Mouse (Mus musculus) urinary bladder, postnatal 14 days (tissue): ENCODE data around the gene 4930432M17Rik.

ENCODE experiments used
- DNase-seq: peaks from one replicate; pipeline ENCODE4 v3.0.0; 2021; ENCODE audit warnings: low spot score

4930432M17Rik gene

DNA sequence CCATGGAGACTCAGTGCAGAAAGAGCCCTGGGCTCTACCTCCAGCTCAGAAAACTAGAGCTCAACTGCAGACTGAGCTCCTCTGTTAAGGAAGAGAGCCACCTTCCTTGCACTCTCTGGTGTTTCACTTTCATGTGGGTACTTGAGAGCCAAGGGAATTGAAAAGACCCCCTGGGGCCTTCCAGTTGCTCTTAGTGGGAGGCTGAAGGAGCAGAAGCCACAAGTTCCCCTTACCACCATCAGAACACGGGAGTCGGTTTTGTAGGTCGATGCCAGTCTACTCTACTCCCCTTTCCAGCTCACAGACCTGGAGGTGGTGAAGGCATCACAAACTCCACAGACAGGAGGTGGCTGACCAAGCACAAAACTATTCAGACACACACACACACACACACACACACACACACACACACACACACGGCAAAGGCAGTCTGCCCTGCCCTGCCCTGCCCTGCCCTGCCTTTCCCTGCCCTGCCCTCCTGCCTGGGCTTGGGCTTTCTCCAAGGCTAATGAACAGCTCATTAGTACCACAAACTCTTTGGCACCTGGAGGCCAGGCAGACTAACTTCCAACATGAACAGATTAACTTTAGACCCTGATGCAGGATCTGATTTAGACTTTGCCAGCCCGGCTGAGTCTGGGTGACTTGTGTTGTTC lies 1.7 kb downstream of the 4930432M17Rik start:
- peak; percentile 49 for DNase-seq

DNA sequence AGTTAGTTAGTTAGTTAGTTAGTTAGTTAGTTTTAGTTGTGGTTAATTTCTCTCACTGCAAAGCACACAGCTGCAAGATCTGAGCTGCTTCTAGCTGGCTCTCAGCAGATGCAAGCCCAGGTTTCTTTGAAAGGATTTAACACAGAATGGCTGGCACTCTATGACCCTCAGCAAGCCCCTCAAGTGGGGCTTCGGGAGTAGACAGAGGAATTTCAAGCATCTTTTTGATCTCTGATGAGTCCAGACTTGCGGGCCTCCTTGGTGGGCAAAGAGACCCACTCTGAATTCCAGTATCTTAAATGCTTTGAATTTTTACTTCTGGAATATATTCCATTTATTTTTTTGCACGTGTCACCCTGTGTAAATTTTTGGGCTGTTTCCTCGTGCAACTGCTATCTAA lies 8.4 kb downstream of the 4930432M17Rik start:
- no peak for DNase-seq

DNA sequence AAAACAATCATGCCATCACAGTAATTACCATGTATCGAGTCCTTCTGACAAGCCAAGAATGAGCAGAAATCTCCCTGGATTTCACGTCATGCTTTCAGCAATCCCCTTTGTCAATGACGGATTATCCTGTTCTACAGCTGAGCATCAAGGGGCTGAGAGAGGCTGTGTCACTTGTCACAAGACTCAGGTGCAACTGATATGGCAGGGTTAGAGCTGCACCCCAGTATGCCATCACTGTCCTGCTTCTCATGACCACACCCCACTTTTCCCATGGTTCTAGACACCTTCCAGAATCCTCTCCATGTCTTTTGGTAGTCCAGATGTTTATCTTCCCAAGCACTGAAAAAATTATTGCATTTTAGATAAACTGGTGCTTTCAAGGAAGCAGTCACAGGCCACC lies 8.9 kb downstream of the 4930432M17Rik start:
- no peak for DNase-seq

DNA sequence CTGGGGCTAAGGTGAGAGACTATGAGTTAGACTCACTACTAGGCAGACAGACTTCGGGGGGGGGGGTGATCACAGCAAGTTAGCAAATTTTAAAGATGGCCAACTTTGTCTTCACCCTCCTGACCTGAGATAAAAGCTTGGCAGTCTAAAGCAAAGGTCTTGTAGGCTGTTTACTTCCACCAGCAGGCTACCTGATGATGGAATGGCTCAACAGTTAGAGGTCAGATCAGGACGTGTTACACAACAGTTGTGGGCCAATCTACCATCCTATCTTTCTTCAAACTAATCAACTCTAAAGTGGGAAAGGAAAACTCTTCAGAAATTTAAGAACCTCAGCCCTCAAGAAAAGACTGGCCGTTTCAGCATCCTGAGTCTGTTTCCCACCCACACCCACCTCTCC lies 9.6 kb downstream of the 4930432M17Rik start:
- DNase-seq = no peak

DNA sequence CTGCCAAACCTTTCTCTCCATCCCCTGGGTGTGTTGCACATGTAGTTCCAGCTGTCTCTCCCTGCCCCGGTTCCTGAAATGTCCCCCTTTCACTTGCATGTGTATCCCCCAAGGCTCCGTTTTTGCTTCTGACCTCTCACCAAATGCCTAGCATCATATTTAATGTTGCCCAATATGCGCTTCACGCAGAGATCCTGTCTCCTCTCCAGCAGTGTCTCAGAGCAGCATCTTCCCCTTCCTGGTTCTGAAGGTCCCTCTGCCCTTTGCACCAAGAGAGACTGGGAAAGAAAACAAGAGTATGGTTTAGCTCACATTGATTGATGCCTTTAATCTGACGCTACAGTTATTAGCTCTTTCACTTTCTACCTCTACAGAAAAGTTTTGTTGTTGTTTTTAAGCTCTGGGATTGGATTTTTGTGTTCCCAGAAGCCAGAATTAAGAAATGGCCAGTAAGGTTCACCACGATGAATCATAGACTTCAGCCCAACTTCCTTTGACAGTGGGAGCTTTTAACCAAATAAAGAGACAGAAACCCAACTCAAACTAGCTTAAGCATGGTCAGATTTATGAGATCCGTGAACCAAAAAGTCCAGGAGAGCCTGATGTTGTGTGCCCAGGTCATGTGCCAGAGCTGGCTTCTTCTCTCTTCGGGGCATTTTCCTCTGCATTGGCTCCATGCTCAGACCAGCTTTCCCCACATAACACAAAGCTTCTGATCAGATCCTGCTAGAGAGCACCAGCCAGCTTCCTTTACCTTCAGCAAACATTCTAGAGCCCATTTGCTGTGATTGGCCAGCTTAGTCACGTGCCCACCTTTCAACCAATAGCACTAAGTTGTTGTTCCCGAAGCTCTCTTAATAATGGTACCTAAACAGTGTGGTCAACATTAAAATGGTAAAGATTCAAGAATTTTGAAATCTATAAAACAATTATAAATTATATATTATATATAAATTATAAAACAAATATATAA lies 12.2 kb downstream of the 4930432M17Rik start:
- no peak for DNase-seq

DNA sequence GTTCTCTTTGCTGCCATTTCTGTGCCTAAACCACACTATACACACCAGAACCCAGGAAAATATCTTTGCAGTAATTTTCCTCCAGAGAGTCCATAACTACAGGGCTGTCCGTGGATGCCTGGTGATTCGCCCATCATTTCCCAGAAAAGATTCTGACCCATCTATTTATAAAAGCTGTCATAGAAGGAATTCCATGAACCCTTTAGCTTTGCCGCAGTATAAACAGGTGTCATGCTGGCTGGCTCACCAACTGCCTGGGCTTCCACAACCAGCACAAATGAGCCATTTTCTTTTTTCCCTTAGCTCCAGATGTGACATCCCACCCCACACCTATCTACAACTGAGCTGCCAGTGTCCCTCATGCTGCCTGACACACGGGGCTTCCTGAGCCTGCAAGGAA lies 14.0 kb downstream of the 4930432M17Rik start:
- DNase-seq = no peak

DNA sequence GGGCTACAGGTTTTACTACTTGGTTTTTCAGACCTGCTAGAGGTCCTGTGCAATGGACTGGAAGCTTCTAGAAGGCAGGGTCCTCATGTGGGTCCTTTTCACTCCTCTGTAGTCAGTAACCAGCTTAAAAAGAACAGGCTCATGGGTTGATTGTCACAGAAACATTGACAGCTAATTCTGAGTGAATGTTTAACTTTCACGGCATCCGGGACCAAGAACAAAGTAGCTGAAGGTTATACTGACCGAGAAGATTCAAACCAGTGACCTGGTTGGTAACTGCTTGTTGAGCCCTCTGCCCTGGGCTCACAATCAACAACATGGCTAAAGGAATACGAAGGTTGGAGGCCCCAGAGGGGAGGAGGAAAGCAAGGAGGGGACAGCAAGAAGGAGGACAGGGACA lies 14.4 kb downstream of the 4930432M17Rik start:
- no peak for DNase-seq

DNA sequence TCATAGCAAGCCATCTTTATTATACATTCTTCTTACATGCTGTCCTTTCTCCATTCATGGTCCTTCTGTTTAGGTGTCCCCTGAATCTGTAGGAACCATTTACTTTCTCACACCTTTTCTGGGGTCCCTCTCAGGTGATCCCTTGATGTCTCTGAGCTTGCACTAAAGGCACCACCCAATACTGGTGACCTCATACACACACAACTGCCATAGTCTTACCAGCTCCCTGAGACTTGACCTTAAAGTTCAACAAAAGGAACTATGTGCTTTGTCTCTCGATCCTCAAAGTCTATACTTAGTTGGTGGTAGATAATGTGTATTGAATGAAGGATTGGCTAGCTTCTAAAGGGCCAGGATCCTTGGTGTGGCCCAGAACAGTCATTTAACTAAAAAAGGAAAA lies 15.4 kb downstream of the 4930432M17Rik start:
- DNase-seq = no peak

DNA sequence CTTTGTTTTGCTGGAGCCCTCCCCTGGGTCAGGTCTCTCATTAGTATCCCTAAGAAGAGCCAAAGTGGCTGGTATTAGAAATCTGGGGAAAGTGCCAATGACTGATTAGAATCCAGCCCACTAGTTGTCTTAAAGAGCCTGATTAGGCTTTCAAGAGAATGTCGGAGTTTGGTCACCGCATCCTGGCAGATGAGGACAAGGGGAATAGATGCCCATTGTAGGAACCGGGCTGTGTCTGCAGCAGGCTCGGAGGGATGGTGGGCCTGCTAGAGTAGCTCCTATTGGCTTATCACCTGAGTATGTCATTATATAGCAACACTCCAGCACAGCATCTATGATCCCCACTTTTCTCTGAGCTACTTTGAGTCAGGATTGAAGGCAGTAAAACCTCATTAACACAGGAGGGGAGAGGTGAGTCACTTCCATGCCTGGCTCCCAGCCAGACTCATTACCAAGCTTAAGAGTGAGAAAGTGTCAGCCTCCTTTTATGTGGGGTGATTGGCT lies 15.9 kb downstream of the 4930432M17Rik start:
- DNase-seq = no peak

DNA sequence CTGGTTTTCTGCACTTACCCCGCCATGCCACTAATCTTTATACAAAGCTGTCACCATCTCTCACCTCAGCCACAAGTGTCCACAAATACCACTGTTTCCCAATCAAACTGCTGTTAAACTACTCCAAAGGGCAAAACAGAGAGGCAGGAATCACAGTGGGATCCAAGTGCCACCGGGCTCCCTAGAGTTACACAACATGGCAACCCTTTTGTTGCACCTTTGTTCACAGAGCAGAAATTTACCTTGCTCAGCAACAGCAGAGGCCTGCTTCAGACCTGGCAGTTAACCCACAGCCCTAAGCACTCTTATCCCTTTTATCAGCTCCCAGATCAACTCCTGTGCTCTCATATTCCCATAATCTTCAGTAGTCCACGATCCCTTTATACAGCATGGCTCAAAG lies 17.2 kb downstream of the 4930432M17Rik start:
- DNase-seq = no peak

DNA sequence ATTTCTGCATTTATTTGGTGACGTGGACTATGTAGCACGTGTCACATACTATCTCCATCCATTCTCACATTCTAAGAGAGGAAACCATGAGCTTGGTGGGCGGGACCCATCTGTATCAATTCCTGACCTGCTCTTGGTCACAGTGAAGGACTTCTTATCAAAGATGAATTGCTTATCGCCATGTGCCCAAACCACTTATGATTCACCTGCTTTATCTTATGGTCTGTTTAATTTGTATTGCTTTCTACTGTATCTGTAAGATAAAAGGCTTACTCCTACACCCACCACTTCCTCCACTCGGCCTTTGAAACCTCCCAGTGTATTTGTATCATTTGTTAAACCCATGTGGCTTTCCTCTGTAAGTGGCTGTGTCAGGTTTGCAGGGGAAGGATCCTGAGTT lies 18.5 kb downstream of the 4930432M17Rik start:
- DNase-seq = no peak

DNA sequence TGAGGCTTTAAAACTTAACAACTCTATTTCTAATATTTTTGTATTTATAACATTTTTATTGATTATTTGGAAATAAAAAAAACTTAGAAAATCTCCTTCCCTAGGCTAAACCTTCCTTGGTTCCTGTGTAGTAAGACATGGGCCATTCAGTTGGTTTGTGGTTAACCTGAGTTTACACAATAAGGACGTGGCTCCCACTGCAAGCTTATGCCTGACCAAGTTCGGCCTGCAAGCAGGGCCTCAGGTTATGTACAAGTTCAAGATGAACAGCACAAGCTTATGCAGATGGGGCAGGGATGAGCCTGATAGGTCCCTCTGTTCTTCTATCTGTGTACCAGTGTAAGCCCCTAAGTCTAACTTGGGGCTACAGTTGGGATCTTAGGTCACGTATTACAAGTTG lies 19.1 kb downstream of the 4930432M17Rik start:
- no peak for DNase-seq

DNA sequence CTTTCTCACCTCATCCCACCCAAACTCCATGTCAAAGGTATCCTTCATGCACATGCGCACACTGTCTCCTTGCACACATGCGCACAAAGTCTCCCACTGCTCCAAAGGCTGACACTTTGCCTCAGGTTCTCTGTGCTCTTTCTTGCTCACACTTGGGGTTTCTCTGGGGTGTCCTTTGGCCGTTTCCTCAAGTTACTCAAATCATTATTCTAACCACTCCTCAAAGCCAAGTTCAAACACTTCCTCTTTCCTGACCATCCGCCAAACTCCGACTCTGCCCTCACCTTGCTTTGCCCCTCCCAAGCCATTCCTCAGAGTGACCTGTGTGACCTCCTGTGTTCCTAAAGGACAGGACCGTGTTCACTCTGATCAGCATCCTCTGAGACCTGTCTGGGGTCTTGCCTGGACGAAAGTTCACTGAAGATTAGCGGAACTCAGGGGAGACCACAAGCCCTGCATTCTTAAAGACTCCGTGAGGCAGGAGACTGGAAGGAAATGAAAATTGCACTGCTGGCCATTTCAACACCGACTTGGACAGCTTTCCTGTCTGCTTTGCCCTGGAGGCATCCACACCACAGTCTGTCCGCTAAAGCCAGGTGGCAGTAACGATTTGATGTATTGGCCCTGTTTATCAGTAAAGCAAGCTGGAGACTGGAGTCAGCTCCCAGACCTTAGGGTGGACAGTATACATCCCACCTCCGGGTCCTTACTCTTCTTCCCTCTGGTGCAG lies 22.6 kb downstream of the 4930432M17Rik start:
- DNase-seq = no peak

DNA sequence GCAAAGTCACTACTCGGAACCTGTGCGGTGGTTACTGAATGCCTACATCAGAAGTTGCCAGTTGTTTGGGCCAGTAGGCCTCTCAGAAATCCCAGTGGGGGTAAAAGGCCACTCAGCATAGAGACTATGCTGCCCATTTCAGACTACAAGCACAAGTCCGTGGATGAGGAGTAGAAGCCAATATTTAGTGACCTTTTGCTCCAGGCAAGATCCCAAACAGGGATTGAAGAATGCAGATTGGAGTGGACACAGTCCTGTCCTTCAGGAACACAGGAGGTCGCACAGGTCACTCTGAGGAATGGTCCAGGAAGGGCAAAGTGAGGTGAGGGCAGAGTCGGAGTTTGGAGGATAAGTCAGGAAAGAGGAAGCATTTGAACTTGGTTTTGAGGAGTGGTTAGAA lies 23.2 kb downstream of the 4930432M17Rik start:
- no peak for DNase-seq

DNA sequence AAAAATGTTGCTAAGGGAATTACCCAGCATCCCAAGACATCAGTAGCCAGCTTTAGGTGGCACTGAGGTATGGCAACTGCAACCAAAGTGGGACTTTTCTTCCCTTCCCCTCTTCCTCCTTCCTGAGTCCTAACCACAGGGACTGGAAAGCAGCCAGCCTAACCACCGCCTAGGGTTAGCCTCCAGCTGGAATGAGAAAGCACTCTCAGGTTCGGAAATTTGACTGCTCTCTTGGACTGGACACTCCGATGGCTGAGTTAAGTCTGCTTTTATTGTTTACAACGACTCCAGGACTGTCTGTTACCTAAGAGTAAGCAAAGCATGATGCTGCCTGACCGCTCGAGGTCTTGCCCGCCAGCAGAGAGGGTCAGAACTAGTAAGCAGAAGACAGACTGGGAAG lies 26.6 kb downstream of the 4930432M17Rik start:
- DNase-seq = no peak

DNA sequence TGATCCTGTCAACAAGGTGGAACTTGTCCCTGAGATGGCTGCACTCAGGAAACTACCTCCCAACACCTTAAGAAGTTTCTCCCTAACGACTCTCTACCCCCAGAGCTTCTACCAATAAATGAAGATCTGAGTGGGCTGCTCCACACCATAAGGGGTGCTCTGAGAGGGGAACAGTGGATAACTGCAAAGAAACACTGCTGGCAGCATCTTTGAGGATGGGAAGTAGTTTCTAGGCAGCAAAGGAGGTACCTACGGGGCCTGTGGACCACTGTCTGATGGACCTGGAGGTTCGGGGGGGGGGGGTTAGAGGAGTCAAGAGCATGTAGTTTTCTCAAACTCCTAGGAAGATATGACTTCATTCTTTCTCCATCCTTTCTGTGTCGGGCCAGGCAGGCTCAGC lies 28.8 kb downstream of the 4930432M17Rik start:
- no peak for DNase-seq

DNA sequence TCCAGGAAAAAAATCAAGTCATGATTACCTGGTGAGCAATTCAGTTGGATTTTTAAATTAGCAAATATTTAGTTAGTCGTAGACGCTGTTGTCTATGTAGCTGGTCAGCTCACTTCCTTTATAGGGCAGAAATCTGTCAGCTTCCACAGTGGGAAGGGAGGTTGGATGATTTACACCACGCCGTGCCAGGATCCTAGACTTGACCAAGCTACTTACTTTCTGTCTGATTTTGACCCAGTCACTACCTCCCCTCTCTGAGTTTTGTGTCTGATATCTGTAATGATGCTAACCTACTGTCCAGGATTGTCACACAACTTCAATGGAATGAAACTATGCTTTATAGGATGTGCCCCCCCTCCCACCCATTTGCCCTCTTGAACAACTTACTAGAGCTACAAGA lies 29.3 kb downstream of the 4930432M17Rik start:
- no peak for DNase-seq

DNA sequence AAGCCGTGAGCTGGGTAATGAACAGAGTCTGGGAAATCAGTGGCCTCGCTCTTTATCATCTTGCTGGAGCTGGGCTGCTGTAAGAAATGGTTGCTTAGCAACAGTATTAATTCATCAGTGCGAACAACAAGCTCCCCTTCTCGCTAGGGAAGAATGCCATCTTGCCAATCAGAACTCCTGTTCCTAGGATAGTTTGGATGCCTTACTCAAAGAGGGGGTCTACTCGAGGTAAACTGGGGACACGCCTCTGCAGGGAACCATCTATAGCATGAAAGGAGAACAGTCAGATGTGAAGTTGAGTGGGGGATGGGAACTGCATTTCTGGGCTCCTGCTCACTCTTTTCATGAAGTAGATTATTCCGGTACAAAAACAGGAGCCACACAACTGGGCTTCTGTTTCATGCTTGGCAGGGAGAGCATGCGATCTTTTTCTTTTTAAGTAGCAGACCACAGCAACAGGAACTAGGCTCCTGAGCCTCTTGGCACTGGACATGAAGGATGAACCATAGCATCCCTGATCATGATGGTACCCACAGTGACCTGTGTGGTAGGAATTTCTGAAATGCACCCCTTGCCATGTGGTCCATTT lies 29.9 kb downstream of the 4930432M17Rik start:
- no peak for DNase-seq

DNA sequence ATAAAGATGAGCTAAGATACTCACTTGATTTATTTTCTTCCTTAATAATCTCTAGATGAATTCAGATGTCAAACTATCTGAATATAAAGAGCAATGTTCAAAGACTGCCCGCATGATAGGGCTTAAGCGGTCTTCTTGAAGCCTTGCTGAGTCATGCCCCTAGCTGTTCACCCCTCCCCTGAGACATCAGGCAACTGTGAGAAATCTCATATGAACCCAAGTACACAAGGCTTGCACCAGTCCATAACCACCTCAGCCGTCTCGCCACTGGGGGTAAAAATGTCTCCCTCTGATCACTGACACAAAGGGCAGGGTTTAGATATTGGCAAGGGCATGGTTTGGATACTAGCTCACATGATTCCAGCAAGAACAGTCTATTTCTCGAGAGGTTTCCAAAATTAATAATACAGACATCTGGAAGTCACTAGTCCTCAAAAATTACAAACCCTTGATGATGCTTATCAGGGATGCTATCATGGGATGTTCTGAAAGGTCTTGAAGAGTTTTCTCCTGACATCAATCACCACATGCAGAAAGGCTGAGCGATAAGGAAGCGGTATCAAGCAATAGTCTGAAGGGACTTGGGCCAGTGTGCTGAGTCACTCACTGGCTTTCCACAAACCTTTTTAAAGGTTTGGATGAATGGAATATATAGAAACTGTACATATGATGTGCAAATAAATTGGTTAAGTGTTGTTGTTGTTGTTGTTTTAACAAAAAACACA lies 32.8 kb downstream of the 4930432M17Rik start:
- DNase-seq = no peak

DNA sequence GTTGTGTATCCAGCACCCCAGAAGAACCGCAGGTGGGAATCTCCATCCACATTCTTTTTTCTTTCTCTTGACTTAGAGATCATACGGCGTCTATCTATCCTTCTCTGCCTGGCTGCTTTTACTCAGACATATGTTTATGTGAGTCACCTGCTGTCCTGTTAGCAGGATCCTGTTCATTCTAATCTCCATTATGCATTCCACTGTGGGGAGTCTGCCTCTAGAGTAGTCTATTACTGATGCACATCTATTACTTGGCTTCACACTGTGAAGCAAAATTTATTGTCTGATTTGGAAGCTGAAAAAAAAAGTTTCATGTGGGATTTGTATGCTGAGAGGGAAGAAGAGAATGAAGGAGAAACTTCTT lies 33.3 kb downstream of the 4930432M17Rik start:
- no peak for DNase-seq

DNA sequence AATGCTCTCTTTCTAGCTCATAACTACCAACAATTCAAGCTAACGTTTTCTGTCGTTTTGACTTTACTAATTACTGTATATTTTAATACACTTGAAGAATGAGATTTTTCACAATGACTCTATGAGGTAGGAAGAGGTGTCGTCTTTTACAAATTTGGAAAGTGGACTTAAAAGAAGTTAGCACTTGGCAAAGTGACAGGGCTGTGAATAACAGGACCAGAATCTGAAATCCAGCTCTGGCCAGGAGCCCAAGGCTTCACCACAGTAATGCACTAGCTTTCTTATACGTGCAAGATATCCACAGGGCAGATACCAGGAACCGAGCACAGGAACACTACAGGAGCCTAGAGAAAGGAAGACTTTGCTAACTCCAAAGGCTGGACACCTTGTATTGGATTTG lies 35.5 kb downstream of the 4930432M17Rik start:
- peak; percentile 32 for DNase-seq

DNA sequence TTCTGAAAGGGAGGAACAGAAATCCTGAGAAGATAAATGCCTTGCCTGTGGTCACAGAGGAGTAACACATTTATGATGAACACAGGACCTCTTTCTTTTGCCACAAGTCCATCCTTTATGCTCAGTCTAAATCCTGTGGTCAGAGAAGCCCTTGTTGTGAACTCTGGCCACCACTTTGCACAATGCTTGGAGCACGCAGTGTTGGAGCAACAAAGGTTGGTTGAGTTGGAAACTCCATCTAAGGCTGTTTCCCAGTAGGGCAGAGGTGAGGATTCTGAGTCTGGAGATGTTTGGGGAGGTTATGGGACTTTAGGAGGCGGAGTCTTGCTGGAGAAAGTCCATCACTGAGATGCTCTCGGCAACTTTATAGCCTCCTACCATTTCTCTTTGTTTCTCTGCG lies 36.5 kb downstream of the 4930432M17Rik start:
- no peak for DNase-seq
